Mouse (Mus musculus) embryonic facial prominence, embryonic 10.5 days (tissue): ENCODE measurements around the gene Siah1b. TPM values are rescaled to one million over a fixed set of nuclear protein-coding genes. Genes with fewer than 3 reads are reported as not detected.

ENCODE experiments used
- DNase-seq: peaks from one replicate; pipeline ENCODE4 v3.0.0-alpha.2; 2017; ENCODE audit warnings: low spot score
- H3K27ac ChIP-seq: fragments of 300-500 bp; sonication (generic); replicated peaks from 2 replicates; pipeline ENCODE4 v1.5.1; 2016; ENCODE audit warnings: mild to moderate bottlenecking
- H3K27me3 ChIP-seq: fragments of 300-500 bp; sonication (generic); replicated peaks from 2 replicates; pipeline ENCODE4 v1.6.1; 2016; ENCODE audit warnings: low read depth, mild to moderate bottlenecking; ENCODE audit not compliant: poor library complexity, severe bottlenecking
- H3K36me3 ChIP-seq: fragments of 300-500 bp; sonication (generic); replicated peaks from 2 replicates; pipeline ENCODE4 v1.6.1; 2016; ENCODE audit warnings: mild to moderate bottlenecking, moderate library complexity
- H3K4me1 ChIP-seq: fragments of 300-500 bp; sonication (generic); 2 replicates; pipeline ENCODE4 v1.6.1; 2016
- H3K4me3 ChIP-seq: fragments of 300-500 bp; sonication (generic); 2 replicates; pipeline ENCODE4 v1.5.1; 2016; ENCODE audit warnings: mild to moderate bottlenecking, moderate library complexity
- H3K9me3 ChIP-seq: fragments of 300-500 bp; sonication (generic); 2 replicates; pipeline ENCODE4 v1.6.1; 2016; ENCODE audit warnings: mild to moderate bottlenecking
- WGBS: fragments of 180-500 bp; shearing (Covaris S2); methylation state at CpG from one replicate; pipeline ENCODE4 v1.1.7; 2016; 5-methylcytosine and 5-hydroxymethylcytosine counted together
- polyA plus RNA-seq: library from polyadenylated mRNA; unstranded; fragments of >200 nt; fragmentation: Nextera tagmentation; extraction: Ambion mirVana; gene quantifications from 2 replicates; pipeline ENCODE4 v1.2.1, GENCODE M21; 2016

Gene Siah1b
- polyA plus RNA-seq, 1 experiment from 2014 or later = 45.8 TPM

DNA sequence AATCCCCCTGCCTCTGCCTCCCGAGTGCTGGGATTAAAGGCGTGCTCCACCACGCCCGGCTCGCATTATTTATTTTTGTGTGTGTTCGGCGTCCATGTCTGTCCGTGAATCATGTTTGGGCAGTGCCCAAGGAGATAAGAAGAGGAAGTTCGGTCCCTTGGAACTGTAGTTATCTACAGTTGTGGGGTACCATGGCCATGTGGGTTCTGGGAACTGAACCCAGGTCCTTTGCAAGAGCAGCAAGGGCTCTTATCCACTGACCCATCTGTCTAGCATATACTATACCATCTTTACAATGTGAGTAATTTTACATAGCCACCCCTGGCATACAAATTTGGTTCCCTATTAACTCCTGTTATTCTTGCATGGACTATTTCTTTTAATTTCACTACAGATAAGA is 5.7 kb upstream of the Siah1b start:
- H3K36me3 ChIP-seq = no peaks in the 10 kb centered on the region
- 90% methylated on average over 9 of the region's 9 CpGs for WGBS
- no peak for DNase-seq
- no peaks in the 10 kb centered on the region for H3K9me3 ChIP-seq
- peaks cover 47% of the 10 kb centered on the region for H3K27me3 ChIP-seq
- no peaks in the 10 kb centered on the region for H3K4me1 ChIP-seq
- no peak overlapping the region for H3K4me3 ChIP-seq
- no peak overlapping the region for H3K27ac ChIP-seq

DNA sequence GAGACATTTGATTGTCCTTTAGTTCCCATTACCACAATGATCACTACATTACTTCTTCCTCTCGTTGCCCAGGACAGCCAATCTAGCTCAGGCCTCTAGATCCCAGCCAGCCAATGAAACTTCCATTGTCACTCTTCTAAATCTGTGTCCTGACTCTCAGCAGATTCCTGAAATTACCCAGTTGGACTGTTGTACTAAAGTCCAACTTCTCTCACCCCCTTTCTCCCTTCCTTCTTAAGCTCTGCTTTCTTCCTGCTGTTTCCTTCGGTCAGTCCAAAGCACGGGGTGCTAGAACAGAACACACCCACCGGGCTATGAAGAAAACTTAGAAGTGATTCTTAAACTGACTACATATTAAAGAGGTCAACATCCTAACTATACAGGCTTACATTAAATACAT is 7.3 kb downstream of the Siah1b start:
- H3K4me1 ChIP-seq = no peaks in the 10 kb centered on the region
- H3K27ac ChIP-seq = no peak overlapping the region
- no peak for DNase-seq
- peaks cover 28% of the 10 kb centered on the region for H3K36me3 ChIP-seq
- WGBS = 85% methylated on average over 4 of the region's 4 CpGs
- peaks cover 38% of the 10 kb centered on the region for H3K27me3 ChIP-seq
- H3K4me3 ChIP-seq = no peak overlapping the region
- H3K9me3 ChIP-seq = no peaks in the 10 kb centered on the region

- Histone ChIP-seq H3K4me3 (no peak overlapping the region), H3K9me3 (no peaks in the 10 kb centered on the region), H3K27me3 (peaks cover 54% of the 10 kb centered on the region), H3K27ac (no peak overlapping the region), H3K36me3 (peaks cover 3% of the 10 kb centered on the region), H3K4me1 (no peaks in the 10 kb centered on the region)
- 12% methylated on average over 2 of the region's 2 CpGs for WGBS
- DNase-seq = peak; percentile 63
Measured at GRCm38 (mm10) chrX:164066185-164066584, 10.1 kb downstream of the Siah1b start.

DNA sequence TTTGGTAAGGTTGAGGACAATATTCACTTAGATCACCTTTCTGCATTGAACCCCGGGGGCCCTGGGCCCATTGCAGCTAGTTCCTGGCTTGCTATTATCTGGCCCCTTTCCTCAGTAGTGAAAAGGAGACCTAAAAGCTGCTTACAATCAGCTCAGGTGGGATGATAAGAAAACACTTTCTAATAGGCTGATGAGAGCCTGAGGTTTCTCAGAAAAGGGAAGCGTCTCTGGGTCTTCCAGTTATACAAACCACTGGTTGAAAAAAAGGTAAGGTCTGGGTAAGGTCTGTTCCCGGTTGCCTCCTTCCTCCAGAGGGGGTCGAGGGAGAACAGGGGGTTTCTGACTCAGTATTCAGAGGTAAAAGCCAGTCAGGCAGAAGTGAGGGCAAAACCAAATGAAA is 17.2 kb downstream of the Siah1b start:
- Histone ChIP-seq H3K27ac (no peak overlapping the region), H3K4me1 (no peaks in the 10 kb centered on the region; the same call in 1 of the 2 replicates), H3K9me3 (no peaks in the 10 kb centered on the region), H3K27me3 (peaks cover 92% of the 10 kb centered on the region), H3K4me3 (no peak overlapping the region), H3K36me3 (no peaks in the 10 kb centered on the region)
- no peak for DNase-seq
- 70% methylated on average over 4 of the region's 4 CpGs for WGBS

DNA sequence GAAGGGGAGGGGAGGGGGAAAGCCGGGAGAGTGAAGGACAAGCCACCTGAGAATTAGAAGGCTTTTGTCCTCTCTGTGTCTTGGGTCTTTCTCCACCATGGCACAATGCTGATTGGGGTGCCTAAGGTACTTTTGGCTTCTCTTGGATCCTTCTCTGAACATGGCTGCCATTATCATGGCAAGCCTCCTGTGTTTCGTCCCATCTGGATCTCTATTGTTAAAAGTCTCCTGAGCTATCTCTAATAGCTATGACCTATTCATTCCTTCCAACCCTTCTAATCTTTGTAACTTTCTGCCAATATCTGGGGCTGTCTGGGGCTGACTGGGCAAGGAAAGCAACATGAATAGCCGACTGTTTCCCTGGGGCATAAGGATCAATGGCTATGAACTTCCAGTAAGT is 17.8 kb downstream of the Siah1b start:
- no peak for DNase-seq
- Histone ChIP-seq H3K27ac (no peak overlapping the region), H3K9me3 (no peaks in the 10 kb centered on the region), H3K4me3 (no peak overlapping the region), H3K4me1 (no peaks in the 10 kb centered on the region; the same call in 1 of the 2 replicates), H3K36me3 (no peaks in the 10 kb centered on the region), H3K27me3 (peaks cover 92% of the 10 kb centered on the region)
- WGBS = 85% methylated on average over 3 of the region's 3 CpGs

DNA sequence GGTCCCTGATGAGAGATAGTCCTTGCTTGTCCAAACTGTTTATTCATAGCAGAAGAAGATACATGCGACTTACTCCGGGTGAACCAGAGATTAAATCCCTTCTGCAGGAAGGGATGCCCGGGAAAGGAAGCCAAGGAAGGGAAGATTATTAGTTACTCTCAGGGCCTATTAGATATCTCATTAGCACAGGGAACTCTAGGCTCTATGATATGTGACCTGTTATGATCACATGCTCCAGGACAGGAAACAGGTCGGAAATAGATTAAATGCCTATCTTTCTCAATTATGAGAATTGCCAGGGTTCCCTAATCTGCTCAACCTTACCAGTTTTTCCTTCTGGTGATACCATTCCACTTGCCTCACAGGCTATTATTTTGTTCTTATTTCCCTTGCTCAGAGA is 20.6 kb downstream of the Siah1b start:
- no peak overlapping the region for H3K27ac ChIP-seq
- no peaks in the 10 kb centered on the region for H3K36me3 ChIP-seq
- peaks cover 67% of the 10 kb centered on the region for H3K27me3 ChIP-seq
- DNase-seq = no peak
- no peak overlapping the region for H3K4me3 ChIP-seq
- 87% methylated on average over 4 of the region's 4 CpGs for WGBS
- H3K4me1 ChIP-seq = no peaks in the 10 kb centered on the region; the same call in 1 of the 2 replicates
- no peaks in the 10 kb centered on the region for H3K9me3 ChIP-seq

- peaks cover 54% of the 10 kb centered on the region for H3K27me3 ChIP-seq
- WGBS = 83% methylated on average over 2 of the region's 2 CpGs
Measured at GRCm38 (mm10) chrX:164046736-164047135, 29.6 kb downstream of the Siah1b start.

DNA sequence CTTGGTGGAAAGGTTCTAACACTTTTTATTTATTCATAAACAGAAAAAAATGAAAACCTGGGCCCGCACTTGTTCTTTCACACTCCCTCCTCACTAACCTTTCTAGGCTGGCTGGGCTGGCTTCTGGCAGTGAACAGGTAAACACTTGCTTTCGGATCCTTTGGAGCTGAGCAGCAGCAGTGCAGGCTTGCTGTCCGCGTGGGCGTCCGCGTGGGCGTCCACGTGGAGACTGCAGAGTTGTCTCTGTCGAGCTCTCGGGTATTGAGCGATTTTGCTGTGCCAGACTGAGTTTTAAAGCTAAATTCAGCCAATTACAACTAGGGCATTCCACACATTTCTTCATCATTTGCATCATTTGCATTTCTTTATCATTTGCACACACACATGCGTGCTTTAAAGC is 34.2 kb downstream of the Siah1b start:
- peaks cover 83% of the 10 kb centered on the region for H3K27me3 ChIP-seq
- no peaks in the 10 kb centered on the region for H3K9me3 ChIP-seq
- no peaks in the 10 kb centered on the region for H3K4me1 ChIP-seq
- H3K36me3 ChIP-seq = no peaks in the 10 kb centered on the region
- H3K27ac ChIP-seq = no peak overlapping the region
- H3K4me3 ChIP-seq = no peak overlapping the region
- WGBS = 67% methylated on average over 13 of the region's 13 CpGs
- no peak for DNase-seq

More at GRCm38 (mm10) chrX:164046736-164047135, 29.6 kb downstream of the Siah1b start:
- Histone ChIP-seq H3K4me1 (no peaks in the 10 kb centered on the region), H3K36me3 (no peaks in the 10 kb centered on the region), H3K9me3 (no peaks in the 10 kb centered on the region), H3K4me3 (no peak overlapping the region), H3K27ac (no peak overlapping the region)
- DNase-seq = no peak

DNA sequence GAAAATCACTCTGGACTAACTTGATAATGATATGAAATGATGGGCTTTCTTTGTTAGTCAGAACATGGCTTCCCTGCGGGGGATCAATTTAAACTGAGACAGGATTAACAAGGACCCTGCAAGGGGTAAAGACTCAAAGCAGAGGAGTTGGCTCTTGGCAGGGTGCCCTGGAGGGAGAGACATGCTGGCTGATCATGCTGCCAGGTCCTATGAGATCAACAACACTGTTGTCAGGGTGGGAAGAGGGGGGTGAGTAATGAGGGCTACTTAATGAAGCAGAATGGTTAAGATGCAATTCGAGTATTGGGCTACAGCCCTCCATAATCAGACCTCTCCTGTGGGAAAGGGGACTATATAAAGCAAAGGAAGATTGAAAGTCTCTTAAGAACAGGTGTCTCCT is 37.4 kb downstream of the Siah1b start:
- Histone ChIP-seq H3K9me3 (no peaks in the 10 kb centered on the region), H3K4me1 (no peaks in the 10 kb centered on the region), H3K27me3 (peaks cover 77% of the 10 kb centered on the region), H3K36me3 (no peaks in the 10 kb centered on the region), H3K4me3 (no peak overlapping the region), H3K27ac (no peak overlapping the region)
- DNase-seq = no peak
- 43% methylated on average over 2 of the region's 2 CpGs for WGBS

DNA sequence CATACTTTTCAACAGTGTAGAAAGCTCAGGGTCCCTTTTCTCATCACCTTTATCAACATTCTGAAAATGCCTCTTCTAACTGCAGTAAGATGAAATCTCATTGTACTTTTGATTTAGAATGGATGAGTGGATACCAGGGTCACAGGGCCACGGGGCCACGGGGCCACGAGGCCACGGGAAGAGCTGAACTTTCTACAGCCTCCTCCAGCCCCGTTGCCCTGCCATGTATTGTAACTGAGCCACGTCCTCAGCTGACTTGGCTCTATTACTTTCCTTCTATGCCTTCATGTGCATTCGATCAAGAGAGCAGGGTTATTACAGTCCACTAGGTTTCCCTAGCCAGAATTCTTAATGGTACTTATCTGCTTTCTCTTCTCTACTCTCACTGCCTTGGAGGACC is 40.4 kb downstream of the Siah1b start:
- no peaks in the 10 kb centered on the region for H3K36me3 ChIP-seq
- H3K4me1 ChIP-seq = no peaks in the 10 kb centered on the region
- H3K9me3 ChIP-seq = no peaks in the 10 kb centered on the region
- H3K27me3 ChIP-seq = peaks cover 76% of the 10 kb centered on the region
- WGBS = 89% methylated on average over 7 of the region's 7 CpGs
- no peak for DNase-seq
- no peak overlapping the region for H3K4me3 ChIP-seq
- H3K27ac ChIP-seq = no peak overlapping the region

- peaks cover 74% of the 10 kb centered on the region for H3K27me3 ChIP-seq
- WGBS = 88% methylated on average over 2 of the region's 2 CpGs
Measured at GRCm38 (mm10) chrX:164035401-164035800, 40.9 kb downstream of the Siah1b start.

DNA sequence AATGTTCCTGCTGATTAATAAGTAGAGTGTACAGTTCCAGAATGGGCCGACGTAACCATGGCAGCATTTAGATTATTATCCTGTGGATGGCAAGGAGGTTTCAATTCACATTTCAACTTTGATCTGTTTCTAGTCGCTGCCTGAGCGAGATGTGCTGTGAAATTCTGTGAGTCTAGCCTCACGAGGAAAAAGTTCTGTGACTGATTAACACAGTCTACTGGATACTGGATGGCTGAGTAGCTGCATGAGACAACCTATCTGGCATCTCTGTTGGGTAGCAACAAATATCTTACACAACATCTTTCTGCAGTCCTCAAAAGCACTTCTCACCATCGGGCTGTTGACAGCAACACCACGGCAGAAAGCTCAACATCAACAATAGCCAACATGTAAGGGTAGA is 43.8 kb downstream of the Siah1b start:
- Histone ChIP-seq H3K36me3 (no peaks in the 10 kb centered on the region), H3K27me3 (peaks cover 59% of the 10 kb centered on the region), H3K9me3 (no peaks in the 10 kb centered on the region), H3K4me3 (no peak overlapping the region), H3K27ac (no peak overlapping the region), H3K4me1 (no peaks in the 10 kb centered on the region)
- DNase-seq = no peak
- 91% methylated on average over 7 of the region's 7 CpGs for WGBS

More at GRCm38 (mm10) chrX:164035401-164035800, 40.9 kb downstream of the Siah1b start:
- Histone ChIP-seq H3K27ac (no peak overlapping the region), H3K9me3 (no peaks in the 10 kb centered on the region), H3K36me3 (no peaks in the 10 kb centered on the region), H3K4me3 (no peak overlapping the region), H3K4me1 (no peaks in the 10 kb centered on the region)
- DNase-seq = no peak

- DNase-seq = peak; percentile 90
- H3K27ac ChIP-seq = no peak within 1 kb of the TSS
- H3K9me3 ChIP-seq = no peaks in the 10 kb centered on the region
- no peaks in the 10 kb centered on the region for H3K36me3 ChIP-seq
- H3K4me3 ChIP-seq = peak within 1 kb of the TSS; percentile 51
- H3K4me1 ChIP-seq = no peaks in the 10 kb centered on the region
- WGBS = 16% methylated on average over 22 of the region's 22 CpGs
- peaks cover 66% of the 10 kb centered on the region for H3K27me3 ChIP-seq
Measured at GRCm38 (mm10) chrX:164027607-164028289, 48.5 kb downstream of the Siah1b start, which contains the start of gene Car5b. Car5b (minus strand) TSS chrX:164027997.
